Mouse (Mus musculus) stomach, postnatal 0 days (tissue): Measurements from ENCODE around the gene Carhsp1. TPM values are rescaled to one million over a fixed set of nuclear protein-coding genes. Genes with fewer than 3 reads are reported as not detected.

Source experiments
- ATAC-seq: fragments of 200-750 bp; cut with Nextera tagmentation; 2 replicates; pipeline ENCODE4 v1.8.0; 2017; ENCODE audit not compliant: low FRiP score, low TSS enrichment
- DNase-seq: peaks from one replicate; pipeline ENCODE4 v3.0.0-alpha.2; 2016; ENCODE audit warnings: low spot score
- H3K27ac ChIP-seq: fragments of 300-500 bp; sonication (generic); replicated peaks from 2 replicates; pipeline ENCODE4 v1.5.1; 2014; ENCODE audit warnings: mild to moderate bottlenecking, control low read depth
- H3K27me3 ChIP-seq: fragments of 300-500 bp; sonication (generic); 2 replicates; pipeline ENCODE4 v1.6.1; 2014; ENCODE audit warnings: low read length; ENCODE audit not compliant: control insufficient read depth, insufficient read depth
- H3K36me3 ChIP-seq: fragments of 300-500 bp; sonication (generic); 2 replicates; pipeline ENCODE4 v1.6.1; 2014; ENCODE audit warnings: low read length, mixed read lengths; ENCODE audit not compliant: control insufficient read depth, insufficient read depth
- H3K4me1 ChIP-seq: fragments of 300-500 bp; sonication (generic); replicated peaks from 2 replicates; pipeline ENCODE4 v1.6.1; 2014; ENCODE audit warnings: antibody characterized with exemption; ENCODE audit not compliant: control insufficient read depth, insufficient read depth
- H3K4me2 ChIP-seq: fragments of 300-500 bp; sonication (generic); replicated peaks from 2 replicates; pipeline ENCODE4 v1.6.1; 2014; ENCODE audit warnings: low read depth, mild to moderate bottlenecking, control low read depth, moderate library complexity
- H3K4me3 ChIP-seq: fragments of 300-500 bp; sonication (generic); 2 replicates; pipeline ENCODE4 v1.5.1; 2014; ENCODE audit warnings: low read depth, low read length, control low read depth
- H3K9ac ChIP-seq: fragments of 300-500 bp; sonication (generic); 2 replicates; pipeline ENCODE4 v1.6.1; 2014; ENCODE audit warnings: mild to moderate bottlenecking, low read length, control low read depth, mixed read lengths
- H3K9me3 ChIP-seq: fragments of 300-500 bp; sonication (generic); 2 replicates; pipeline ENCODE4 v1.6.1; 2016; ENCODE audit warnings: low read length; ENCODE audit not compliant: control insufficient read depth
- CTCF ChIP-seq: IDR thresholded peaks from 2 replicates; pipeline ENCODE4 v1.5.1; 2016; ENCODE audit warnings: antibody characterized with exemption, low read depth, mild to moderate bottlenecking, moderate library complexity
- EP300 ChIP-seq: optimal IDR thresholded peaks from 2 replicates; pipeline ENCODE3; 2016; ENCODE audit warnings: antibody characterized with exemption
- WGBS: fragments of 180-500 bp; shearing (Covaris S2); extraction: QIAGEN DNeasy Blood & Tissue Kit; methylation state at CpG from one replicate; pipeline ENCODE4 v1.1.7; 2014; 5-methylcytosine and 5-hydroxymethylcytosine counted together
- polyA plus RNA-seq: library from polyadenylated mRNA; unstranded; fragments of >200 nt; fragmentation: Nextera tagmentation; extraction: Ambion mirVana; gene quantifications from 2 replicates; pipeline ENCODE4 v1.2.1, GENCODE M21; 2015

Gene Carhsp1
- polyA plus RNA-seq = 53.1 and 53.8 TPM in 2 replicates

DNA sequence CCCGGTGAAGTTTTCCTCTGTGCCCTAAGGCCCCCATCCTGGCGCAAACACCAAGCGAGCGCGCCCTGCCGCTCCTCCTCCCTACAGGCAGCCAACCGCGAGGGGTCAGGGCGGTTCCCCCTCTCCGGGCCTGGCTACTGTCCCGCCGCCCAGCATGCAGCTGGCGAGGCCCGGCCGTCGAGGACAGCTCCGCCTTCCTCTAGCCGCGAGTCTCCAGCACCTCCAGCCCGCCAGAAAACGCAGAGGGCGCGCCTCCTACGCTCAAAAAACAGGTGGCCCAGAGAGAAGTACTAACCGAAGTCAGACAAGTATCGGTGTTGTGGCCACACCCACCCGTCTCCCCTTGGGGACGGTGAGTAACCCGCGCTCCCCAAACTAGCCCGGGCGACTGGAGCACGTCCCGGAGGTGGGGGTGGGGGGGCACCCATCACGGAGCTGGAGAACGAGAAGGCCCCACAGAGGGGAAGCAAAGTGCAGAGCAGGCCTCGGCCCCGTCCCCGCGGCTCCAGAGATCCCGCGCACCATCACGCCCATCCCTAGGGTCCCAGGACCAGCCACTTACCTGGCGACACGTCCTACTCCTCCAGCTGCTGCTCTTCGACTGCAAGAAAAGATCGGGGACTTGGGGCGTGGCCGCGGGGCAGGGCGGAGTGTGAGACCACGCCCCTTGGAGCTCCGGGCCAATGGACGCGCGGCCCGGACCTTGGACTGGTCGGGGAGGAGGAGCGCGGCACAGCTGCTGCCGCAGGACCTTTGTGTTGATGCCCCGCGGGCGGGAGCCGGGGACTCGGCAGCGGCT is at the start of gene Carhsp1:
Gene Carhsp1 (minus strand): TSS at position 605 of the 799 bp plus-strand sequence.
- Histone ChIP-seq H3K4me2 (peak within 1 kb of the TSS; percentile 82), H3K36me3 (no peaks in the 10 kb centered on the region), H3K4me1 (peaks cover 18% of the 10 kb centered on the region), H3K9me3 (no peaks in the 10 kb centered on the region), H3K27ac (peak within 1 kb of the TSS; percentile 90), H3K4me3 (peak within 1 kb of the TSS; percentile 66), H3K9ac (peak within 1 kb of the TSS; percentile 68), H3K27me3 (no peaks in the 10 kb centered on the region)
- peak; percentile 66 for TF ChIP-seq CTCF
- no peak for TF ChIP-seq EP300
- WGBS = under 1% methylated on average over 61 of the region's 67 CpGs
- ATAC-seq = peak; percentile 87
- peak; percentile 97 for DNase-seq

DNA sequence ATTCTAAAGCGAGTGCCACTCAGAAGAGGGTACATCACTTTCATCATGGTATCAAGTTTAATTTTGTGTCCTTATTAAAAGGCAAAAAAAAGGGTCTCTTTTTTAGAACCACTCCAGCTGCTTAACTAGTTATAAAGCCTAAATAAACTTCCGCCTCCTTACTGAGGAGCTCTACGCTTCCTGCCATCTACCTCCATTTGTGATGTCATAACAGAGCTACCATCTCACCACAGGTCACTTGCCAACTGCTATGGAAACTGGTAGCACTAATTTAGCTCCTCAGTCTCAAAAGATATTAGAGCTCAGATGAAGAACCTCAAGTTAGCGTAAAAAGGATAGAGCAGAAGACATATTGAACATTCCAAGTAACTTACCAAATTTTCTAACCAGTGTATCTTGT is 48.5 kb upstream of the Carhsp1 start:
- H3K4me1 ChIP-seq = no peaks in the 10 kb centered on the region; the same call in none of the 2 replicates
- WGBS = 86% methylated on average over 4 of the region's 4 CpGs
- H3K36me3 ChIP-seq = no peaks in the 10 kb centered on the region
- no peaks in the 10 kb centered on the region for H3K9me3 ChIP-seq
- DNase-seq (no peak), ATAC-seq (no peak)
- H3K27me3 ChIP-seq = no peaks in the 10 kb centered on the region
- no peak overlapping the region for H3K9ac ChIP-seq
- H3K27ac ChIP-seq = no peak overlapping the region
- H3K4me2 ChIP-seq = no peak overlapping the region
- no peak overlapping the region for H3K4me3 ChIP-seq
- TF ChIP-seq CTCF (no peak), EP300 (no peak)

DNA sequence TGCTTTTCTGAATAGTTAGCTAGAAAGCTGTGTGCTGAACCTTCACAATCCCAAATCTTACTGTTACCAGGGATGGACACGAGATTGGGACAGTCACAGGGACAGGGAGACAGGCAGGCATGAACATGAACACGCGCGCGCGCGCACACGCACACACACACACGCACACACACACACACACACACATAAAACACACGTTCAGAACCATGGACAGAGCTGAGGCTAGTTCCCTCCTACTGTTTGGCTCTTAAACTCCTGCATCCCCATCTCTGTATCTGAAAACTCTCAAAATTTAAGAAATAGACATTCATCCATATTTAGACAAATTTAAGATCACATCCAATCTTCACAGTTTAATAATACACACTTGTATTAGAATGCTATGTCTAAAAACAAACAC is 45.8 kb upstream of the Carhsp1 start:
- H3K36me3 ChIP-seq = 0 out of 2 replicates have a peak, but pooled peaks cover 2% of the 10 kb centered on the region
- no peak overlapping the region for H3K4me2 ChIP-seq
- no peak overlapping the region for H3K27ac ChIP-seq
- no peak for DNase-seq
- no peaks in the 10 kb centered on the region; the same call in none of the 2 replicates for H3K4me1 ChIP-seq
- 88% methylated on average over 10 of the region's 10 CpGs for WGBS
- H3K9me3 ChIP-seq = no peaks in the 10 kb centered on the region
- no peak overlapping the region for H3K9ac ChIP-seq
- H3K27me3 ChIP-seq = no peaks in the 10 kb centered on the region
- ATAC-seq = no peak
- no peak overlapping the region for H3K4me3 ChIP-seq
- TF ChIP-seq CTCF (no peak), EP300 (no peak)

DNA sequence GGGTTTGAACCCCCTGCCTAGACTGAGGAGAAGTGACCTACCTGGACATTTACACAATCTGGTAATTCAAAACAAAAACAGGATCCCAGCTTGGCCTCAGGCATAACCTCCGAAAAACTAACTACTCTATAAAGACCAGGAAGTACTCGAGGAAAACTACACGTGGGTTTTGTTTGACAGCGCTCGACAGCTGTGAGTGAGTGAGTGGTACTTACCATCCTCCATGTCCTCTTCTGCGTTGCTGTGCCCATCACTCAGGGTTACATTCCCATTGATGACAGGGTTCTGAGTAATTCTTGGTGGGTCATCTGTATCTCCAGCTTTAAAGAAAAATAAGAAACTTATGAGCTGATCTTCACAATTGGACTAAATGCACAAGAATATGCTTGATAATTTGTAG is 44.3 kb upstream of the Carhsp1 start:
- ATAC-seq = no peak
- H3K36me3 ChIP-seq = peaks cover 9% of the 10 kb centered on the region; the same call in 1 of the 2 replicates
- 40% methylated on average over 6 of the region's 6 CpGs for WGBS

DNA sequence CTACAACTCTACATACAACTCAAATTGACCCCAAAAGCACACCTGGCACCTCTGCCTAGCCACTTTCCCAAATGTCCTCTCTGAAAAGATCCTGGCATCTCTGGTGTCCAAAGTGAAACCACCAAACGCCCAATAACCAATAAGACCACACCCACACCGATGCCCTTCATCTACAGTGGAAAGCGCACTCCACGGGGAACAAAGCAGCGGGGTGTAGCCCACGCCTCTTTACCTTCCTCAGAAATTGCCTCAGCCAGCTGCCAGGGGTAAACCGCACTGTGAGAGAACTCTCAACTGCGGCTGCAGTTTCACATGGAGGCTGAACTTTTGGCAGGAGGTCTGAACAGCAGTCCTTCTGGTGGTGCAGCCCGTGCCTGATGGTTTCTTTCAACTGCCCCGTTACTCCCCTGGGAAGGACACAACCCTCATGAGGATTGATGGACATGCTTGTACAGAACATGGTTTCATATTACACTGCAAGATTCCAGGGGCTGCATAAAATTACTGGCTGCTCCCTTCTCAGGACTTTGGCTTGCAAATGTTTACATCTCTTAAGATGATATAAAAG is 43.6 kb upstream of the Carhsp1 start:
- no peaks in the 10 kb centered on the region; the same call in none of the 2 replicates for H3K4me1 ChIP-seq
- 59% methylated on average over 10 of the region's 10 CpGs for WGBS
- H3K4me3 ChIP-seq = no peak overlapping the region
- H3K27ac ChIP-seq = no peak overlapping the region
- peaks cover 9% of the 10 kb centered on the region; the same call in 1 of the 2 replicates for H3K36me3 ChIP-seq
- no peak for TF ChIP-seq CTCF
- no peak for TF ChIP-seq EP300
- no peak overlapping the region for H3K4me2 ChIP-seq
- ATAC-seq (no peak; the same call in 1 of the 2 replicates), DNase-seq (no peak)
- no peaks in the 10 kb centered on the region for H3K9me3 ChIP-seq
- no peaks in the 10 kb centered on the region for H3K27me3 ChIP-seq
- no peak overlapping the region for H3K9ac ChIP-seq

More for the DNA sequence above, 44.3 kb upstream of the Carhsp1 start:
- Histone ChIP-seq H3K9me3 (no peaks in the 10 kb centered on the region), H3K27ac (no peak overlapping the region), H3K4me2 (no peak overlapping the region), H3K4me1 (no peaks in the 10 kb centered on the region; the same call in none of the 2 replicates), H3K9ac (no peak overlapping the region), H3K4me3 (no peak overlapping the region), H3K27me3 (no peaks in the 10 kb centered on the region)
- no peak for TF ChIP-seq EP300
- no peak for TF ChIP-seq CTCF
- DNase-seq = no peak
